Mouse (Mus musculus): ENCODE measurements around the gene Churc1. TPM values are rescaled to one million over a fixed set of nuclear protein-coding genes. Genes with fewer than 3 reads are reported as not detected.

The Churc1 gene
- polyA plus RNA-seq (2015; fragmentation: Nextera tagmentation; extraction: Ambion mirVana): 144 and 152 TPM in 2 replicates

- Histone ChIP-seq H3K27ac (peak within 1 kb of the TSS; percentile 88), H3K4me2 (peak within 1 kb of the TSS; percentile 66), H3K9me3 (no peaks in the 10 kb centered on the region), H3K4me3 (peak within 1 kb of the TSS; percentile 63), H3K4me1 (replicated peaks) (peaks cover 13% of the 10 kb centered on the region), H3K36me3 (no peaks in the 10 kb centered on the region), H3K9ac (peak within 1 kb of the TSS; percentile 84), H3K27me3 (no peaks in the 10 kb centered on the region)
- peak; percentile 97 for ATAC-seq (ENCODE audit: low FRiP score)
- WGBS: under 1% methylated on average over 31 of the region's 31 CpGs
Measured at GRCm38 (mm10) chr12:76765354-76765851, at the start of gene Churc1, which contains the start of gene Fntb. Gene Churc1, plus strand, starts transcription at chr12:76765538. Gene Fntb, plus strand, starts transcription at chr12:76765589.

- Histone ChIP-seq H3K4me2 (no peak overlapping the region), H3K9ac (no peak overlapping the region), H3K36me3 (no peaks in the 10 kb centered on the region), H3K27ac (no peak overlapping the region), H3K4me1 (replicated peaks) (no peaks in the 10 kb centered on the region), H3K4me3 (no peak overlapping the region), H3K27me3 (peaks cover 7% of the 10 kb centered on the region), H3K9me3 (no peaks in the 10 kb centered on the region)
- 85% methylated on average over 4 of the region's 4 CpGs for WGBS
- no peak for ATAC-seq (ENCODE audit: low FRiP score)
Measured at GRCm38 (mm10) chr12:76718384-76718783, 47.0 kb upstream of the Churc1 start.

GRCm38 (mm10) chr12:76720572-76720971 lies 44.8 kb upstream of the Churc1 start:
- no peak for ATAC-seq (ENCODE audit: low FRiP score)
- Histone ChIP-seq H3K36me3 (no peaks in the 10 kb centered on the region), H3K27me3 (no peaks in the 10 kb centered on the region), H3K9ac (no peak overlapping the region), H3K27ac (no peak overlapping the region), H3K4me3 (no peak overlapping the region), H3K4me1 (replicated peaks) (no peaks in the 10 kb centered on the region), H3K4me2 (no peak overlapping the region), H3K9me3 (no peaks in the 10 kb centered on the region)

- H3K9ac ChIP-seq: no peak overlapping the region
- H3K9me3 ChIP-seq: no peaks in the 10 kb centered on the region
- H3K4me1 ChIP-seq (replicated peaks): no peaks in the 10 kb centered on the region
- no peaks in the 10 kb centered on the region for H3K36me3 ChIP-seq
- H3K27me3 ChIP-seq: no peaks in the 10 kb centered on the region
- ATAC-seq (ENCODE audit: low FRiP score): no peak
- no peak overlapping the region for H3K4me3 ChIP-seq
- 89% methylated on average over 3 of the region's 3 CpGs for WGBS
- H3K4me2 ChIP-seq: no peak overlapping the region
- H3K27ac ChIP-seq: peak overlapping the region; percentile 44; the same call in 1 of the 2 replicates
Measured at GRCm38 (mm10) chr12:76722026-76722425, 43.3 kb upstream of the Churc1 start.

GRCm38 (mm10) chr12:76727955-76728354 lies 37.4 kb upstream of the Churc1 start:
- Histone ChIP-seq H3K9me3 (no peaks in the 10 kb centered on the region), H3K36me3 (no peaks in the 10 kb centered on the region), H3K4me3 (no peak overlapping the region), H3K27me3 (no peaks in the 10 kb centered on the region), H3K9ac (no peak overlapping the region), H3K4me2 (no peak overlapping the region), H3K4me1 (replicated peaks) (no peaks in the 10 kb centered on the region), H3K27ac (no peak overlapping the region)
- no peak for ATAC-seq (ENCODE audit: low FRiP score)
- WGBS: 88% methylated on average over 4 of the region's 4 CpGs

GRCm38 (mm10) chr12:76750866-76751459 lies 14.4 kb upstream of the Churc1 start:
- no peaks in the 10 kb centered on the region for H3K4me1 ChIP-seq (replicated peaks)
- H3K4me2 ChIP-seq: no peak overlapping the region
- WGBS: 83% methylated on average over 16 of the region's 16 CpGs
- no peaks in the 10 kb centered on the region for H3K36me3 ChIP-seq
- ATAC-seq (ENCODE audit: low FRiP score): no peak
- no peaks in the 10 kb centered on the region for H3K27me3 ChIP-seq
- H3K9ac ChIP-seq: no peak overlapping the region
- H3K27ac ChIP-seq: no peak overlapping the region
- H3K4me3 ChIP-seq: no peak overlapping the region
- H3K9me3 ChIP-seq: no peaks in the 10 kb centered on the region

- ATAC-seq (ENCODE audit: low FRiP score): no peak
- no peak overlapping the region for H3K4me2 ChIP-seq
- H3K9ac ChIP-seq: no peak overlapping the region
- H3K4me3 ChIP-seq: no peak overlapping the region
- no peaks in the 10 kb centered on the region for H3K27me3 ChIP-seq
- no peaks in the 10 kb centered on the region for H3K9me3 ChIP-seq
- no peaks in the 10 kb centered on the region for H3K36me3 ChIP-seq
- H3K4me1 ChIP-seq (replicated peaks): no peaks in the 10 kb centered on the region
- WGBS: 46% methylated on average over 14 of the region's 14 CpGs
- no peak overlapping the region for H3K27ac ChIP-seq
Measured at GRCm38 (mm10) chr12:76752652-76753318, 12.6 kb upstream of the Churc1 start.

- no peaks in the 10 kb centered on the region for H3K9me3 ChIP-seq
- peak overlapping the region; percentile 63 for H3K4me3 ChIP-seq
- WGBS: 33% methylated on average over 20 of the region's 20 CpGs
- no peaks in the 10 kb centered on the region for H3K27me3 ChIP-seq
- H3K27ac ChIP-seq: peak overlapping the region; percentile 88
- peak overlapping the region; percentile 84 for H3K9ac ChIP-seq
- ATAC-seq (ENCODE audit: low FRiP score): no peak; the same call in 1 of the 2 replicates
- no peaks in the 10 kb centered on the region for H3K36me3 ChIP-seq
- peak overlapping the region; percentile 66 for H3K4me2 ChIP-seq
- peaks cover 13% of the 10 kb centered on the region for H3K4me1 ChIP-seq (replicated peaks)
Measured at GRCm38 (mm10) chr12:76765901-76766630, 728 bp downstream of the Churc1 start.

GRCm38 (mm10) chr12:76770841-76771500 lies 5.6 kb downstream of the Churc1 start:
- Histone ChIP-seq H3K9ac (no peak overlapping the region), H3K27ac (no peak overlapping the region), H3K9me3 (no peaks in the 10 kb centered on the region), H3K4me2 (no peak overlapping the region), H3K36me3 (0 out of 2 replicates have a peak, but pooled peaks cover 1% of the 10 kb centered on the region), H3K27me3 (no peaks in the 10 kb centered on the region), H3K4me3 (no peak overlapping the region), H3K4me1 (replicated peaks) (peaks cover 11% of the 10 kb centered on the region)
- ATAC-seq (ENCODE audit: low FRiP score): no peak
- WGBS: 87% methylated on average over 5 of the region's 5 CpGs

GRCm38 (mm10) chr12:76771540-76771939 lies 6.2 kb downstream of the Churc1 start:
- no peak overlapping the region for H3K27ac ChIP-seq
- ATAC-seq (ENCODE audit: low FRiP score): no peak
- no peak overlapping the region for H3K4me2 ChIP-seq
- H3K9me3 ChIP-seq: no peaks in the 10 kb centered on the region
- H3K27me3 ChIP-seq: no peaks in the 10 kb centered on the region
- peaks cover 5% of the 10 kb centered on the region; the same call in 1 of the 2 replicates for H3K4me1 ChIP-seq (replicated peaks)
- H3K36me3 ChIP-seq: 0 out of 2 replicates have a peak, but pooled peaks cover 4% of the 10 kb centered on the region
- WGBS: 88% methylated on average over 5 of the region's 5 CpGs
- H3K9ac ChIP-seq: no peak overlapping the region
- H3K4me3 ChIP-seq: no peak overlapping the region

- no peaks in the 10 kb centered on the region for H3K9me3 ChIP-seq
- H3K4me1 ChIP-seq (replicated peaks): no peaks in the 10 kb centered on the region
- WGBS: 83% methylated on average over 3 of the region's 3 CpGs
- H3K4me3 ChIP-seq: no peak overlapping the region
- no peaks in the 10 kb centered on the region for H3K27me3 ChIP-seq
- H3K27ac ChIP-seq: no peak overlapping the region
- no peak overlapping the region for H3K9ac ChIP-seq
- peaks cover 7% of the 10 kb centered on the region; the same call in 1 of the 2 replicates for H3K36me3 ChIP-seq
- ATAC-seq (ENCODE audit: low FRiP score): no peak
- no peak overlapping the region for H3K4me2 ChIP-seq
Measured at GRCm38 (mm10) chr12:76774652-76775051, 9.3 kb downstream of the Churc1 start.

- Histone ChIP-seq H3K27ac (no peak overlapping the region), H3K27me3 (no peaks in the 10 kb centered on the region), H3K4me3 (no peak overlapping the region), H3K9me3 (no peaks in the 10 kb centered on the region), H3K4me2 (no peak overlapping the region), H3K4me1 (replicated peaks) (no peaks in the 10 kb centered on the region), H3K9ac (no peak overlapping the region), H3K36me3 (peaks cover 10% of the 10 kb centered on the region)
- WGBS: 69% methylated on average over 4 of the region's 4 CpGs
- ATAC-seq (ENCODE audit: low FRiP score): no peak
Measured at GRCm38 (mm10) chr12:76775132-76775531, 9.8 kb downstream of the Churc1 start.
